Mouse (Mus musculus) MEL (cell line): Measurements from ENCODE around the gene Lnx1. TPM values are rescaled to one million over a fixed set of nuclear protein-coding genes. Genes with fewer than 3 reads are reported as not detected.

Source experiments
- DNase-seq: peaks from one replicate; pipeline ENCODE4 v3.0.0; 2011; ENCODE audit warnings: low read depth, low spot score
- H3K27ac ChIP-seq: 2 replicates; pipeline ENCODE4 v1.5.1; 2012; ENCODE audit warnings: low read depth, mild to moderate bottlenecking, control low read depth, low read length, moderate library complexity; ENCODE audit not compliant: control insufficient read depth
- H3K27me3 ChIP-seq, 2 experiments: fragments of 150-350 bp in 1 of 2; sonication (generic) in 1 of 2; 2 replicates each; pipeline ENCODE4 v1.6.1; 2012; ENCODE audit warnings: low read length in 2 of 2, mild to moderate bottlenecking in 2 of 2, improper control_type of control experiment in 1 of 2, moderate library complexity in 1 of 2; ENCODE audit not compliant: insufficient read depth in 2 of 2, control insufficient read depth in 1 of 2
- H3K36me3 ChIP-seq, 2 experiments: 2 replicates each; pipeline ENCODE4 v1.6.1; 2012 to 2014; ENCODE audit warnings: low read length in 2 of 2, improper control_type of control experiment in 1 of 2, inconsistent platforms in 1 of 2, mild to moderate bottlenecking in 1 of 2; ENCODE audit not compliant: insufficient read depth in 2 of 2, control insufficient read depth in 1 of 2
- H3K4me1 ChIP-seq, 2 experiments: fragments of 150-350 bp in 1 of 2; sonication (generic) in 1 of 2; 2 replicates each; pipeline ENCODE4 v1.6.1; 2012; ENCODE audit warnings: low read length in 2 of 2, improper control_type of control experiment in 1 of 2, mild to moderate bottlenecking in 1 of 2; ENCODE audit not compliant: insufficient read depth in 2 of 2, control insufficient read depth in 1 of 2
- H3K4me3 ChIP-seq, 2 experiments: fragments of 150-350 bp in 1 of 2; sonication (generic) in 1 of 2; 2 replicates each; pipeline ENCODE4 v1.5.1; 2012; ENCODE audit warnings: low read depth in 2 of 2, low read length in 2 of 2, mild to moderate bottlenecking in 2 of 2, moderate library complexity in 2 of 2, control low read depth in 1 of 2, improper control_type of control experiment in 1 of 2; ENCODE audit not compliant: control insufficient read depth in 1 of 2, insufficient read depth in 1 of 2
- H3K79me2 ChIP-seq: 2 replicates; pipeline ENCODE4 v1.6.1; 2012; ENCODE audit warnings: mild to moderate bottlenecking, low read length, moderate library complexity; ENCODE audit not compliant: control insufficient read depth, poor library complexity, insufficient read depth
- H3K9ac ChIP-seq: 2 replicates; pipeline ENCODE4 v1.6.1; 2012; ENCODE audit warnings: low read depth, mild to moderate bottlenecking, control low read depth, low read length, moderate library complexity; ENCODE audit not compliant: control insufficient read depth, poor library complexity, severe bottlenecking
- H3K9me3 ChIP-seq: fragments of 150-350 bp; sonication (generic); replicated peaks from 2 replicates; pipeline ENCODE4 v1.6.1; 2012; ENCODE audit warnings: mild to moderate bottlenecking, low read length, improper control_type of control experiment, moderate library complexity; ENCODE audit not compliant: insufficient read depth
- BHLHE40 ChIP-seq: IDR thresholded peaks from 2 replicates; pipeline ENCODE4 v1.6.1; 2012; ENCODE audit warnings: low read depth, mild to moderate bottlenecking, inconsistent platforms, low read length, improper control_type of control experiment, borderline replicate concordance
- CHD1 ChIP-seq: IDR thresholded peaks from 2 replicates; pipeline ENCODE4 v1.6.1; 2012; ENCODE audit warnings: low read depth, mild to moderate bottlenecking, inconsistent platforms, low read length, improper control_type of control experiment
- CTCF ChIP-seq, 3 experiments: IDR thresholded peaks in 2 of 3; conservative IDR thresholded peaks in 1 of 3; 2 replicates each; pipeline ENCODE4 v1.5.1; 2011 to 2012; ENCODE audit warnings: low read length in 3 of 3, low read depth in 2 of 3, mild to moderate bottlenecking in 2 of 3, improper control_type of control experiment in 1 of 3, inconsistent platforms in 1 of 3, mixed read lengths in 1 of 3, moderate library complexity in 1 of 3; ENCODE audit not compliant: control insufficient read depth in 1 of 3, insufficient read depth in 1 of 3, poor library complexity in 1 of 3, severe bottlenecking in 1 of 3
- E2F4 ChIP-seq: IDR thresholded peaks from 2 replicates; pipeline ENCODE4 v1.6.1; 2011; ENCODE audit warnings: low read depth, low read length, improper control_type of control experiment, borderline replicate concordance
- ETS1 ChIP-seq: IDR thresholded peaks from 2 replicates; pipeline ENCODE4 v1.6.1; 2012; ENCODE audit warnings: low read depth, mild to moderate bottlenecking, inconsistent platforms, low read length, improper control_type of control experiment, moderate library complexity
- GATA1 ChIP-seq: IDR thresholded peaks from 2 replicates; pipeline ENCODE4 v1.6.1; 2011; ENCODE audit warnings: low read depth, low read length, improper control_type of control experiment
- KAT2A ChIP-seq: conservative IDR thresholded peaks from 2 replicates; pipeline ENCODE4 v1.6.1; 2012; ENCODE audit warnings: low read depth, low read length, improper control_type of control experiment, inconsistent platforms
- MAFK ChIP-seq: IDR thresholded peaks from 2 replicates; pipeline ENCODE4 v1.6.1; 2011; ENCODE audit warnings: low read depth, mild to moderate bottlenecking, low read length, improper control_type of control experiment, borderline replicate concordance
- MAZ ChIP-seq: IDR thresholded peaks from 2 replicates; pipeline ENCODE4 v1.6.1; 2012; ENCODE audit warnings: low read depth, mild to moderate bottlenecking, inconsistent platforms, low read length, improper control_type of control experiment
- MEF2A ChIP-seq: IDR thresholded peaks from 2 replicates; pipeline ENCODE4 v1.6.1; 2014; ENCODE audit warnings: low read depth, mild to moderate bottlenecking, inconsistent platforms, low read length, improper control_type of control experiment; ENCODE audit not compliant: poor library complexity, insufficient replicate concordance, severe bottlenecking; ENCODE audit errors: extremely low read depth
- MXI1 ChIP-seq: IDR thresholded peaks from 2 replicates; pipeline ENCODE4 v1.6.1; 2011; ENCODE audit warnings: mild to moderate bottlenecking, low read depth, low read length, improper control_type of control experiment
- MYC ChIP-seq: IDR thresholded peaks from 2 replicates; pipeline ENCODE4 v1.6.1; 2011; ENCODE audit warnings: low read depth, mild to moderate bottlenecking, low read length, improper control_type of control experiment, moderate library complexity
- NRF1 ChIP-seq: IDR thresholded peaks from 2 replicates; pipeline ENCODE4 v1.6.1; 2014; ENCODE audit warnings: low read depth, mild to moderate bottlenecking, inconsistent platforms, low read length, improper control_type of control experiment, moderate library complexity; ENCODE audit not compliant: poor library complexity, insufficient read depth, severe bottlenecking
- POLR2AphosphoS2 ChIP-seq: IDR thresholded peaks from 2 replicates; pipeline ENCODE4 v1.6.1; 2011; ENCODE audit warnings: low read length, improper control_type of control experiment
- RAD21 ChIP-seq: IDR thresholded peaks from 2 replicates; pipeline ENCODE4 v1.6.1; 2011; ENCODE audit warnings: mild to moderate bottlenecking, low read depth, low read length, improper control_type of control experiment
- SIN3A ChIP-seq: IDR thresholded peaks from 2 replicates; pipeline ENCODE4 v1.6.1; 2012; ENCODE audit warnings: low read length, improper control_type of control experiment, inconsistent platforms
- SMC3 ChIP-seq: IDR thresholded peaks from 2 replicates; pipeline ENCODE4 v1.6.1; 2011; ENCODE audit warnings: low read depth, low read length, improper control_type of control experiment
- TAL1 ChIP-seq: IDR thresholded peaks from 2 replicates; pipeline ENCODE4 v1.6.1; 2012; ENCODE audit warnings: mild to moderate bottlenecking, inconsistent platforms, low read length, moderate library complexity, mixed read lengths
- TBP ChIP-seq: IDR thresholded peaks from 2 replicates; pipeline ENCODE4 v1.8.0; 2011; ENCODE audit warnings: low read depth, low read length, improper control_type of control experiment
- TCF12 ChIP-seq: IDR thresholded peaks from 2 replicates; pipeline ENCODE4 v1.6.1; 2014; ENCODE audit warnings: low read depth, mild to moderate bottlenecking, inconsistent platforms, low read length, improper control_type of control experiment, moderate library complexity
- UBTF ChIP-seq: IDR thresholded peaks from 2 replicates; pipeline ENCODE4 v1.6.1; 2012; ENCODE audit warnings: low read depth, mild to moderate bottlenecking, inconsistent platforms, low read length, improper control_type of control experiment, moderate library complexity, borderline replicate concordance; ENCODE audit not compliant: insufficient read depth
- USF1 ChIP-seq: IDR thresholded peaks from 2 replicates; pipeline ENCODE4 v1.6.1; 2014; ENCODE audit warnings: low read depth, mild to moderate bottlenecking, inconsistent platforms, low read length, improper control_type of control experiment, moderate library complexity
- ZKSCAN1 ChIP-seq: IDR thresholded peaks from 2 replicates; pipeline ENCODE4 v1.6.1; 2012; ENCODE audit warnings: low read depth, mild to moderate bottlenecking, inconsistent platforms, low read length, improper control_type of control experiment, moderate library complexity
- ZMIZ1 ChIP-seq: IDR thresholded peaks from 2 replicates; pipeline ENCODE4 v1.6.1; 2012; ENCODE audit warnings: low read depth, mild to moderate bottlenecking, inconsistent platforms, low read length, improper control_type of control experiment, moderate library complexity
- ZNF384 ChIP-seq: IDR thresholded peaks from 2 replicates; pipeline ENCODE4 v1.6.1; 2012; ENCODE audit warnings: low read depth, mild to moderate bottlenecking, inconsistent platforms, low read length, improper control_type of control experiment
- polyA plus RNA-seq, 2 experiments: library from polyadenylated mRNA; stranded (reverse) in 1 of 2; unstranded in 1 of 2; fragments of >175 nt in 1 of 2; fragments of >200 nt in 1 of 2; gene quantifications; 2 replicates each; pipeline versions ENCODE4 v1.2.1 to v1.2.4; 2012; ENCODE audit warnings: low replicate concordance in 2 of 2, low read depth in 1 of 2; ENCODE audit not compliant: insufficient read length in 2 of 2, insufficient read depth in 1 of 2, missing spikeins in 1 of 2
- total RNA-seq: library from RNA; depleted of rRNA; stranded (reverse); fragments of 300-350 nt; gene quantifications from 2 replicates; pipeline ENCODE4 v1.2.3, GENCODE M21; 2012

Lnx1 gene
- total and polyA plus RNA-seq, 3 experiments: 0.06 TPM; not detected in 2

DNA sequence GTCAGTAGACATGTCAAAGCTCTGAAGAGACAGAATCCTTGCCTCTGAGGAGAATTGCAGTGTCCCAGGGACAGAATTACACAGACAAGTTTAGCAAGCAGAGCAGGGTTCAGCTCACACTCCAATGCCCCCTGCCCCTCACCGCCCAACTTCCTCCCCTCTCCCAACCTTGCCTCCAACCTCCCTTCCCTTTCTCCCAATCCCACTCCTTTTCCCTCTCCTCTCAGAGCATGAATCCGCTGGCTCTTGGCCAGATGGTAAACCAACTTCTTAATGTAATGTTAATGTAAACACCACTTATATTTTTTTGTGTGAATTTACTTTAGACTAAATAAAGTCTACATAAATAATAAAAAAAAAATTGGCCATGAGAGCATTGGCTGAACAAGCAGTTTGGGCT, 13.9 kb downstream of the Lnx1 start:
- no peak overlapping the region for H3K4me3 ChIP-seq
- TF ChIP-seq MAZ (no peak), SIN3A (no peak), KAT2A (no peak), UBTF (no peak), USF1 (no peak), ZNF384 (no peak)
- TF ChIP-seq, all 39 proteins: peak for 0

DNA sequence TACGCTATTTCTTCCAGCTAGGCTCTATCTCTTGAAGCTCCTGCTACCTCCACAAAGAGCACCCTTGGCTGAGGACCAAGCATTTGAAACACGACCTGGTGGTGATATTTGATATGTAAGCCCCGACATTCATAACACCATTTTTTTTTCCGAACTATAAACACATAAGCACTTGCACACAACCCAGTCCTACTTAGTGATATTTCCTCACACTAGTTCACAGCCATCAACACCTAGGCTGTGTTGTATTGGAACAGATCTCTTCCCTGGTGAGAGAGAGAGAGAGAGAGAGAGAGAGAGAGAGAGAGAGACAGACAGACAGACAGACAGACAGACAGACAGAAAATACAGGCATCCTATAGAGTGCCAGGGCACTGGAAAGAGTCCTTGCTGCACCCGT, 17.8 kb downstream of the Lnx1 start:
- H3K4me3 ChIP-seq: no peak overlapping the region
- peaks cover 21 to 30% of the 10 kb centered on the region in 2 experiments for H3K27me3 ChIP-seq
- H3K4me1 ChIP-seq: no peaks in the 10 kb centered on the region
- H3K9me3 ChIP-seq: no peaks in the 10 kb centered on the region
- H3K79me2 ChIP-seq: no peaks in the 10 kb centered on the region
- DNase-seq: no peak
- H3K27ac ChIP-seq: no peak overlapping the region
- no peak overlapping the region for H3K9ac ChIP-seq
- TF ChIP-seq GATA1 (no peak), CTCF (IDR thresholded peaks at IDR 0.05 in 2 of 3, conservative IDR thresholded peaks at IDR 0.05 in 1 of 3; ENCODE audit: control insufficient read depth in 1 of 3, insufficient read depth in 1 of 3, low read depth in 2 of 3, low read length in 3 of 3, poor library complexity in 1 of 3, severe bottlenecking in 1 of 3) (no peak), ZNF384 (no peak), ETS1 (no peak), MAZ (no peak), SMC3 (no peak), CHD1 (no peak), RAD21 (no peak)
- H3K36me3 ChIP-seq: no peaks in the 10 kb centered on the region

More for the DNA sequence above, 13.9 kb downstream of the Lnx1 start:
- no peak overlapping the region for H3K27ac ChIP-seq
- H3K9me3 ChIP-seq: no peaks in the 10 kb centered on the region
- H3K9ac ChIP-seq: no peak overlapping the region
- H3K27me3 ChIP-seq: peaks cover 32 to 36% of the 10 kb centered on the region in 2 experiments
- no peak for DNase-seq
- no peaks in the 10 kb centered on the region for H3K4me1 ChIP-seq
- H3K79me2 ChIP-seq: no peaks in the 10 kb centered on the region
- H3K36me3 ChIP-seq: no peaks in the 10 kb centered on the region

DNA sequence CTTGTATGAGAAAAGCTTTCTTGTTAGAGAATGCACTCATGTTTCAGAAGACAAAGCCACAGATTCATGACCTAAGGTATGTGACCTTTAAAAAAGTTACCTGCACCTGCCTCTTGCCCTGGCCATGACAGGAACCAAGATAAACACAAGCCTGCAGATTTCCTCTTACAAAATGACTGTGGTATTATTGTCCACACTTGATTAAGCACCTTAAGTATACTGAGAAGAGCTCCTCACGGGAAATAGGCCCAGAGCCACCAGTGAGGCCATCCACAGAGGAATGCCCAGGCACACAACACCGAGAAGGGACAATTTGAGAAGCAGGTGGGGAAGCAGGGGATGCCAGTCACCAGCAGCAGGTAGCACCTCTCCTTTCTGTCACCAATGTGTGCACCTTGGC, 18.9 kb downstream of the Lnx1 start:
- Histone ChIP-seq H3K9ac (no peak overlapping the region), H3K36me3 (no peaks in the 10 kb centered on the region), H3K9me3 (no peaks in the 10 kb centered on the region), H3K27ac (no peak overlapping the region), H3K27me3 (peaks cover 16 to 24% of the 10 kb centered on the region in 2 experiments), H3K79me2 (no peaks in the 10 kb centered on the region), H3K4me1 (no peaks in the 10 kb centered on the region), H3K4me3 (no peak overlapping the region)
- DNase-seq: no peak
- TF ChIP-seq KAT2A: no peak
- no peak for TF ChIP-seq TCF12
- no peak for TF ChIP-seq MAFK
- TF ChIP-seq MXI1: no peak
- TF ChIP-seq TBP: no peak
- TF ChIP-seq BHLHE40: no peak
- no peak for TF ChIP-seq SIN3A
- TF ChIP-seq E2F4: no peak
- TF ChIP-seq POLR2AphosphoS2: no peak
- no peak for TF ChIP-seq ZKSCAN1
- TF ChIP-seq ZMIZ1: no peak
- no peak for TF ChIP-seq CTCF (IDR thresholded peaks at IDR 0.05 in 2 of 3, conservative IDR thresholded peaks at IDR 0.05 in 1 of 3; ENCODE audit: control insufficient read depth in 1 of 3, insufficient read depth in 1 of 3, low read depth in 2 of 3, low read length in 3 of 3, poor library complexity in 1 of 3, severe bottlenecking in 1 of 3)
- TF ChIP-seq NRF1: no peak
- no peak for TF ChIP-seq MYC
- no peak for TF ChIP-seq UBTF
- TF ChIP-seq RAD21: no peak
- no peak for TF ChIP-seq MEF2A
- TF ChIP-seq TAL1: no peak
